Mouse (Mus musculus) kidney, adult 2 months (tissue): ENCODE measurements at regions not wholly inside any gene's neighbourhood (a gene's known extent, or its start where the extent isn't known, plus 50 kb on each side); places are given as distances from the start of the nearest gene placed in this dataset.

ENCODE experiments used
- DNase-seq: peaks from one replicate; pipeline ENCODE4 v3.0.0; 2021
- H3K27ac ChIP-seq: fragments of 200-500 bp; 2 replicates; pipeline ENCODE4 v1.5.1; 2012; ENCODE audit warnings: low read depth, low read length, control low read depth, inconsistent platforms; ENCODE audit not compliant: insufficient read depth
- H3K27me3 ChIP-seq: fragments of 200-500 bp; replicated peaks from 2 replicates; pipeline ENCODE4 v1.6.1; 2012; ENCODE audit warnings: mild to moderate bottlenecking, moderate library complexity, low read length, inconsistent platforms; ENCODE audit not compliant: control insufficient read depth, insufficient read depth
- H3K36me3 ChIP-seq: fragments of 200-500 bp; 2 replicates; pipeline ENCODE4 v1.6.1; 2012; ENCODE audit warnings: mild to moderate bottlenecking, moderate library complexity, low read length, inconsistent platforms; ENCODE audit not compliant: control insufficient read depth, insufficient read depth
- H3K4me1 ChIP-seq: fragments of 200-500 bp; 2 replicates; pipeline ENCODE4 v1.6.1; 2011; ENCODE audit warnings: low read length; ENCODE audit not compliant: control insufficient read depth, insufficient read depth
- H3K4me3 ChIP-seq: fragments of 200-500 bp; 2 replicates; pipeline ENCODE4 v1.5.1; 2011; ENCODE audit warnings: mild to moderate bottlenecking, low read depth, low read length, control low read depth; ENCODE audit not compliant: insufficient read depth
- CTCF ChIP-seq: fragments of 200-500 bp; conservative IDR thresholded peaks from 2 replicates; pipeline ENCODE4 v1.5.1; 2011; ENCODE audit warnings: low read depth, mild to moderate bottlenecking, control low read depth, low read length, moderate library complexity, mixed read lengths; ENCODE audit not compliant: insufficient read depth, insufficient read length
- POLR2A ChIP-seq: fragments of 200-500 bp; IDR thresholded peaks from one replicate; pipeline ENCODE4 v1.6.1; 2011; ENCODE audit warnings: low read depth, low read length, control low read depth
- WGBS: fragments of 180-500 bp; shearing (Covaris S2); methylation state at CpG from one replicate; pipeline ENCODE4 v1.1.7; 2018; 5-methylcytosine and 5-hydroxymethylcytosine counted together

DNA sequence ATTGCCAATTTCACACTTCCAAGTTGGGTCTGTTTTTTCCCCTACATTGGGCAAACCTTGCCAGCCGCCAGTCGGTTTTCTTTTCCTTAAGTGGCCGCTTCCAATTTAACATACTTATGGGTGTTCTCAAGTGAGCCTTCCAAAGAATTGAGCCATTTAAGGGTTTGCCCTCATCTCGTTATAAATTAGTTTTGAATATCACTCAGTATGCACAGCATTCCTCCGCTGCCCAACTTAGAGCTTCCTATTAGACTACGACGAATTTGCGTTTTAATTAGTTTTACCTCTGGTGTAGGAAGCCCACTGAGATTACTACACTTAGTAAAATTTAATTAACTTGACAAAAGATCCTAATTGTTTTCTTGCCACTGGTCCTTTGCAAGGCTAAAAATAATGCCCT is 209.9 kb downstream of the Cdh11 start:
- H3K27me3 ChIP-seq = no peaks in the 10 kb centered on the region
- WGBS = 73% methylated on average over 8 of the region's 8 CpGs

DNA sequence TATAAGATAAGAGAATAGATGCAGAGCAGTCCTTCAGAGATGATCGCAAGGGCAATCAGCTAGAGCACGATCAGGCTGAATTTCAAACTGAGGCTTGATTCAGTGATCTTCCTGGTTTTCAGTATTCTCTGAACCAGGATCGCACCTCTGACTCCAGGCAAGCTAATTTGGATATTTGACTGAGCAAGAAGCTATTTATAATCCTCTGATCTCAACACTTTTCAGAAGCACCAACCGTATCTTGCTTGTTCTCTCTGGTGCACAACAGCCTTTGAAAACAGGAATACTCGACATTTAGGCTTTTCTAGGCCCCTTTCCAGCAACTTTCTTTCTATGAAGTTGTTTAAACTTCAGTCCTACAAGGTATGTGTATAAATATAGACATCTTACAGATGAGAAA is 217.7 kb downstream of the Cdh11 start:
- Histone ChIP-seq H3K27ac (no peak overlapping the region), H3K4me3 (no peak overlapping the region), H3K27me3 (no peaks in the 10 kb centered on the region), H3K36me3 (no peaks in the 10 kb centered on the region), H3K4me1 (no peaks in the 10 kb centered on the region)
- 75% methylated on average over 5 of the region's 5 CpGs for WGBS
- DNase-seq = no peak
- TF ChIP-seq CTCF (no peak), POLR2A (no peak)

More for the DNA sequence above, 209.9 kb downstream of the Cdh11 start:
- no peak overlapping the region for H3K27ac ChIP-seq
- TF ChIP-seq POLR2A (no peak), CTCF (no peak)
- H3K4me1 ChIP-seq = no peaks in the 10 kb centered on the region
- H3K36me3 ChIP-seq = no peaks in the 10 kb centered on the region
- no peak for DNase-seq
- no peak overlapping the region for H3K4me3 ChIP-seq

- Histone ChIP-seq H3K27ac (no peak overlapping the region), H3K27me3 (no peaks in the 10 kb centered on the region), H3K4me1 (no peaks in the 10 kb centered on the region), H3K4me3 (no peak overlapping the region), H3K36me3 (no peaks in the 10 kb centered on the region)
- TF ChIP-seq POLR2A = no peak
- no peak for TF ChIP-seq CTCF
- no peak for DNase-seq
- WGBS = 52% methylated on average over 6 of the region's 6 CpGs
Observed at GRCm38 (mm10) chr8:102554213-102554612, 231.2 kb downstream of the Cdh11 start.

- Histone ChIP-seq H3K4me3 (no peak overlapping the region), H3K27ac (no peak overlapping the region), H3K27me3 (no peaks in the 10 kb centered on the region), H3K4me1 (no peaks in the 10 kb centered on the region), H3K36me3 (no peaks in the 10 kb centered on the region)
- 19% methylated on average over 9 of the region's 9 CpGs for WGBS
- DNase-seq = no peak
- TF ChIP-seq CTCF (no peak), POLR2A (no peak)
Observed at GRCm38 (mm10) chr8:102553348-102553935, 232.0 kb downstream of the Cdh11 start.

- no peaks in the 10 kb centered on the region for H3K4me1 ChIP-seq
- 62% methylated on average over 3 of the region's 3 CpGs for WGBS
- H3K4me3 ChIP-seq = no peak overlapping the region
- H3K36me3 ChIP-seq = no peaks in the 10 kb centered on the region
- no peak for DNase-seq
- TF ChIP-seq POLR2A (no peak), CTCF (no peak)
- no peaks in the 10 kb centered on the region for H3K27me3 ChIP-seq
- H3K27ac ChIP-seq = no peak overlapping the region
Observed at GRCm38 (mm10) chr8:102538886-102539285, 246.6 kb downstream of the Cdh11 start.

- Histone ChIP-seq H3K36me3 (no peaks in the 10 kb centered on the region), H3K27ac (no peak overlapping the region), H3K4me3 (no peak overlapping the region), H3K4me1 (no peaks in the 10 kb centered on the region), H3K27me3 (no peaks in the 10 kb centered on the region)
- DNase-seq = no peak
- TF ChIP-seq CTCF = no peak
- TF ChIP-seq POLR2A = no peak
- WGBS = 72% methylated on average over 3 of the region's 3 CpGs
Observed at GRCm38 (mm10) chr8:102538068-102538467, 247.4 kb downstream of the Cdh11 start.

GRCm38 (mm10) chr8:102518446-102518845 is 267.0 kb downstream of the Cdh11 start:
- no peaks in the 10 kb centered on the region for H3K27me3 ChIP-seq
- no peaks in the 10 kb centered on the region for H3K4me1 ChIP-seq
- no peaks in the 10 kb centered on the region for H3K36me3 ChIP-seq
- TF ChIP-seq POLR2A (no peak), CTCF (no peak)
- H3K27ac ChIP-seq = no peak overlapping the region
- DNase-seq = no peak
- H3K4me3 ChIP-seq = no peak overlapping the region

DNA sequence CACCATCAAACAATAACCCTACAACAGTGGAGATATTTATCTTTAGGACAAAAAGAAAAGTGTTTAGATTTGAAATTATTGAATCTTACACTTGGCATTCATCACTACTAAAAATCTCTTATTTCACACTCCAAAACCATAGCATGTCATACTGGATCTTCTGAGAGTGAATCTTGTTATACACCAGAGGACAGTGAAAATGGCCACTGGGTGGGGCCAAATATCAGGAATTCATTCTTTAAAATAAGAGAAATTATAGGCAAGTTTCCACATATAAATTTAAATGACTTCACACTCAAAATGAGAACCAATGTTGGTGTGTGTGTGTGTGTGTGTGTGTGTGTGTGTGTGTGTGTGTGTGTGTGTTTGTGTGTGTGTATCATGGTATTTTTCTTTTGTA is 269.7 kb downstream of the Cdh11 start:
- no peak for DNase-seq
- TF ChIP-seq POLR2A = no peak
- no peak for TF ChIP-seq CTCF

More for the DNA sequence above, 269.7 kb downstream of the Cdh11 start:
- Histone ChIP-seq H3K4me3 (no peak overlapping the region), H3K36me3 (no peaks in the 10 kb centered on the region), H3K27me3 (no peaks in the 10 kb centered on the region), H3K27ac (no peak overlapping the region), H3K4me1 (no peaks in the 10 kb centered on the region)
